Mouse (Mus musculus) lung, embryonic 14.5 days (tissue): ENCODE data around the gene Cpxm1. TPM values are rescaled to one million over a fixed set of nuclear protein-coding genes. Genes with fewer than 3 reads are reported as not detected.
A peak's percentile ranks its signal among the peaks of the same experiment; 100 is the strongest.

ENCODE experiments used
- ATAC-seq: fragments of 200-750 bp; cut with Nextera tagmentation; 2 replicates; pipeline ENCODE4 v1.8.0; 2017; ENCODE audit warnings: mild to moderate bottlenecking, moderate TSS enrichment, moderate library complexity; ENCODE audit not compliant: insufficient read depth
- DNase-seq: peaks from one replicate; pipeline ENCODE4 v3.0.0-alpha.2; 2015
- H3K27ac ChIP-seq: fragments of 300-500 bp; sonication (generic); 2 replicates; pipeline ENCODE4 v1.5.1; 2014; ENCODE audit warnings: low read depth, mild to moderate bottlenecking, moderate library complexity
- H3K27me3 ChIP-seq: fragments of 300-500 bp; sonication (generic); 2 replicates; pipeline ENCODE4 v1.6.1; 2014; ENCODE audit warnings: low read length, control low read depth; ENCODE audit not compliant: insufficient read depth
- H3K36me3 ChIP-seq: fragments of 300-500 bp; sonication (generic); 2 replicates; pipeline ENCODE4 v1.6.1; 2014; ENCODE audit warnings: control low read depth; ENCODE audit not compliant: insufficient read depth
- H3K4me1 ChIP-seq: fragments of 300-500 bp; sonication (generic); 2 replicates; pipeline ENCODE4 v1.6.1; 2014; ENCODE audit warnings: antibody characterized with exemption, control low read depth; ENCODE audit not compliant: insufficient read depth
- H3K4me2 ChIP-seq: fragments of 300-500 bp; sonication (generic); 2 replicates; pipeline ENCODE4 v1.6.1; 2014; ENCODE audit warnings: mild to moderate bottlenecking
- H3K4me3 ChIP-seq: fragments of 300-500 bp; sonication (generic); 2 replicates; pipeline ENCODE4 v1.5.1; 2014; ENCODE audit warnings: low read depth, low read length
- H3K9ac ChIP-seq: fragments of 300-500 bp; sonication (generic); 2 replicates; pipeline ENCODE4 v1.6.1; 2014
- H3K9me3 ChIP-seq: fragments of 300-500 bp; sonication (generic); 2 replicates; pipeline ENCODE4 v1.6.1; 2016; ENCODE audit warnings: low read depth, low read length, control low read depth
- CTCF ChIP-seq: IDR thresholded peaks from 2 replicates; pipeline ENCODE4 v1.5.1; 2016; ENCODE audit warnings: antibody characterized with exemption, low read depth
- WGBS: fragments of 180-500 bp; shearing (Covaris S2); extraction: QIAGEN DNeasy Blood & Tissue Kit; methylation state at CpG from one replicate; pipeline ENCODE4 v1.1.7; 2014; 5-methylcytosine and 5-hydroxymethylcytosine counted together
- polyA plus RNA-seq: library from polyadenylated mRNA; unstranded; fragments of >200 nt; fragmentation: Nextera tagmentation; extraction: Ambion mirVana; gene quantifications from 2 replicates; pipeline ENCODE4 v1.2.1, GENCODE M21; 2014

Gene Cpxm1
- polyA plus RNA-seq, 1 experiment from 2014 or later = 59.0 TPM

- H3K9me3 ChIP-seq = no peaks in the 10 kb centered on the region
Measured at GRCm38 (mm10) chr2:130430484-130430883, 33.1 kb upstream of the Cpxm1 start.

GRCm38 (mm10) chr2:130429851-130430250 lies 32.5 kb upstream of the Cpxm1 start:
- ATAC-seq (no peak), DNase-seq (no peak)
- Histone ChIP-seq H3K36me3 (peaks cover 10% of the 10 kb centered on the region; the same call in 1 of the 2 replicates), H3K27ac (no peak overlapping the region), H3K4me3 (no peak overlapping the region), H3K9ac (no peak overlapping the region), H3K4me1 (peaks cover 5% of the 10 kb centered on the region; the same call in 1 of the 2 replicates), H3K27me3 (no peaks in the 10 kb centered on the region), H3K9me3 (no peaks in the 10 kb centered on the region), H3K4me2 (no peak overlapping the region)
- 61% methylated on average over 2 of the region's 2 CpGs for WGBS
- TF ChIP-seq CTCF = no peak

More at GRCm38 (mm10) chr2:130430484-130430883, 33.1 kb upstream of the Cpxm1 start:
- no peak overlapping the region for H3K27ac ChIP-seq
- peaks cover 10% of the 10 kb centered on the region; the same call in 1 of the 2 replicates for H3K36me3 ChIP-seq
- TF ChIP-seq CTCF = no peak
- ATAC-seq (no peak), DNase-seq (no peak)
- no peaks in the 10 kb centered on the region for H3K27me3 ChIP-seq
- H3K4me2 ChIP-seq = no peak overlapping the region
- H3K4me3 ChIP-seq = no peak overlapping the region
- 56% methylated on average over 3 of the region's 3 CpGs for WGBS
- H3K9ac ChIP-seq = no peak overlapping the region
- H3K4me1 ChIP-seq = no peaks in the 10 kb centered on the region

GRCm38 (mm10) chr2:130425112-130425511 lies 27.7 kb upstream of the Cpxm1 start:
- H3K9ac ChIP-seq = peak overlapping the region; percentile 83
- 39% methylated on average over 5 of the region's 5 CpGs for WGBS
- no peak overlapping the region; the same call in 1 of the 2 replicates for H3K27ac ChIP-seq
- peak overlapping the region; percentile 94 for H3K4me2 ChIP-seq
- H3K36me3 ChIP-seq = peaks cover 7% of the 10 kb centered on the region; the same call in 1 of the 2 replicates
- no peaks in the 10 kb centered on the region for H3K9me3 ChIP-seq
- peaks cover 14% of the 10 kb centered on the region; the same call in 1 of the 2 replicates for H3K4me1 ChIP-seq
- H3K4me3 ChIP-seq = peak overlapping the region; percentile 72
- TF ChIP-seq CTCF = peak; percentile 31; the same call in 1 of the 2 replicates
- DNase-seq (peak; percentile 59), ATAC-seq (no peak)
- H3K27me3 ChIP-seq = no peaks in the 10 kb centered on the region

- Histone ChIP-seq H3K4me2 (peak within 1 kb of the TSS; percentile 94), H3K4me3 (peak within 1 kb of the TSS; percentile 72), H3K4me1 (peaks cover 14% of the 10 kb centered on the region; the same call in 1 of the 2 replicates), H3K36me3 (peaks cover 13% of the 10 kb centered on the region; the same call in 1 of the 2 replicates), H3K27me3 (no peaks in the 10 kb centered on the region), H3K9me3 (no peaks in the 10 kb centered on the region), H3K27ac (peak within 1 kb of the TSS; percentile 84), H3K9ac (peak within 1 kb of the TSS; percentile 83)
- ATAC-seq (peak; percentile 96), DNase-seq (peak; percentile 97)
- under 1% methylated on average over 58 of the region's 58 CpGs for WGBS
- peak; percentile 73 for TF ChIP-seq CTCF
Measured at GRCm38 (mm10) chr2:130424126-130424853, 26.9 kb upstream of the Cpxm1 start, which contains the start of the genes Vps16 and Pced1a. Vps16 (plus strand) TSS chr2:130424339. Pced1a (minus strand) TSS chr2:130424701.

DNA sequence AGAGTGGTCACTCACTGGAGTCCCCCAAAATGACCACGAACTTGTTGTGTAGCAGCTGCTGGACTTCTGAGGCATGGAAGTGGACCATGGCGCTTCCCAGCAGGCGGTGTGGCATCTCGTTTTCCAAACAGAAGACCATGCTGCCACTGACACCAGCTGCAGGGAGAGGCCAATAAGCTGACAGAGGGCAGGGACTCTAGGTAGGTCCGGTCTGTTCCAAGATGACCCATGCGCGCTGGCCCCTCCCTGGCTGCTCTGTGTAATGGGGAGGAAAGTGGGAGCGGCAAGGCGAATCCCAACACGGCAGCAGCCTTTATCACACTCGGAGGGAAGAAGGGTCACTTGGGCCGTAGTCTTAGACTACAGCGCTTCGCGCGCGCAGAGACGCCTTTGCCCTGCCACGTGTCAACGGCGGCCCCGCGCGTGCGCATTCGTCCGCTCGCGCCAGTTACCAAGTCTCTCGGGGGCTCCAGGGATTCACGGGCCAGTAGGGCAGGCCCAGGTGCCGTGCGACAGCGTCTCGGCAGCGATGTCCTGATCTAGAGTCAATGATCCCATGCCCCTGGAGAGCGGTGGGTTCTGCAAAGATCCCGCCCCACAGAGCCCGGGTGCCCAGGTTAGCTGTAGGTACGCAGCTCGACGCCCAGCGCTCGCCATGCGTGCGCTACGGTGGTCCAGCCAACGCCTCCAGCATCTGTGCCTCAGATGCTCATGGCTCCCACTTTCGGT lies 26.2 kb upstream of the Cpxm1 start:
- no peak for TF ChIP-seq CTCF
- Histone ChIP-seq H3K27ac (peak overlapping the region; percentile 84), H3K27me3 (no peaks in the 10 kb centered on the region), H3K4me3 (peak overlapping the region; percentile 72), H3K36me3 (peaks cover 19% of the 10 kb centered on the region; the same call in 1 of the 2 replicates), H3K4me1 (peaks cover 14% of the 10 kb centered on the region; the same call in 1 of the 2 replicates), H3K4me2 (peak overlapping the region; percentile 94), H3K9me3 (no peaks in the 10 kb centered on the region), H3K9ac (peak overlapping the region; percentile 83)
- ATAC-seq = peak; percentile 60
- peak; percentile 88 for DNase-seq
- 12% methylated on average over 49 of the region's 49 CpGs for WGBS

DNA sequence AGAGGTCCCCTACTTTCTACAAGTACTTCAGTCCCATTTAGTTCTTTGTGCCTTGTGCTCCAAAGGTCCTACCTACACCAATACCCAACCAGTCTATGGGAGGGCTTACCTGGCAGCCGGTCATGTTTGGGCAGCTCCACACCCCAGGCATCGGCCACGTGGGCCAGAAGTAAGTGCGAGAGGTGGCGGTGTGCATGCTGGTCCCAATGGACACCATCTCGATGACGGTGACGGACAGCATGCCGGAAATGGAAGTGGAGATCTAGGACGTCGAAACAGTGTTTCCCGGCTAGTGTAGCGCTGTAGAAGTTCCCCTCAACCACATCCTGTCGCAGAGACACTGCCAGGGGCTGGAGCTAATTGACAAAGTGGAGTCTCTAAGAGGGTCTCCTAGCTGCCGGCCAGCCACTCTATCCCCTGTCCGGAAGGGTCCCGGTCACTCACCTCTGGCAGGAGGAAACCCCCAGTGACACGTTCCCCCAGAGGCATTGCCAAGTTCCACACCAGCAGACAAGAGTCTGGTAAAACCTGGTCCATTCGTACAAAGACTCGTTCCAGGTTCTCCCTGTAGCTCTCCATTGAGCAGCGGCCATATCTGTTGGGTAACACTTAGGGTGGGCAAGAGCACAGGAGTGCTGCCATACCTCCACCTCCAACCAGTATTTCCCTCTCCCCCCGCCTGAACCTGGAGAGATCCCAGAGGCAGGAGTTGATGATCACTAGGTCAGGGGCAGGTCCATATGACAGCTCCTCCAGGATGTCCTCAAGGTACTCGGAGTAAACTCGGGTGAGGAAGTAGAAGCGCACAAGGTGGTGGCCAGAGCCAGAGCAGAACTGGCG lies 24.6 kb upstream of the Cpxm1 start:
- Histone ChIP-seq H3K4me2 (no peak overlapping the region), H3K27me3 (no peaks in the 10 kb centered on the region), H3K36me3 (peaks cover 23% of the 10 kb centered on the region; the same call in 1 of the 2 replicates), H3K9me3 (no peaks in the 10 kb centered on the region), H3K9ac (no peak overlapping the region), H3K27ac (no peak overlapping the region), H3K4me3 (no peak overlapping the region), H3K4me1 (peaks cover 14% of the 10 kb centered on the region; the same call in 1 of the 2 replicates)
- ATAC-seq (no peak), DNase-seq (no peak)
- TF ChIP-seq CTCF = no peak
- 95% methylated on average over 26 of the region's 26 CpGs for WGBS
